Mouse (Mus musculus): ENCODE data around the gene Eif3g.

- TF ChIP-seq CTCF (IDR thresholded peaks at IDR 0.05; ENCODE audit: control insufficient read depth, insufficient read depth, insufficient replicate concordance, low read depth, low read length) (no peak), POLR2A (IDR thresholded peaks at IDR 0.05; ENCODE audit: control insufficient read depth, low read depth, low read length) (no peak)
These were observed 29.2 kb downstream of the Eif3g start for GRCm38 (mm10) chr9:20869246-20869645.

All from testis, adult 2 months (tissue).